Mouse (Mus musculus) liver, embryonic 12.5 days (tissue): Measurements from ENCODE around the gene Tpsg1. TPM values are rescaled to one million over a fixed set of nuclear protein-coding genes. Genes with fewer than 3 reads are reported as not detected.

Experiments
- ATAC-seq: fragments of 200-750 bp; cut with Nextera tagmentation; 2 replicates; pipeline ENCODE4 v1.8.0; 2017; ENCODE audit warnings: moderate number of reproducible peaks, mild to moderate bottlenecking, moderate library complexity
- H3K27ac ChIP-seq: fragments of 300-500 bp; sonication (generic); 2 replicates; pipeline ENCODE4 v1.5.1; 2016; ENCODE audit warnings: mild to moderate bottlenecking
- H3K27me3 ChIP-seq: fragments of 300-500 bp; sonication (generic); replicated peaks from 2 replicates; pipeline ENCODE4 v1.6.1; 2016; ENCODE audit warnings: mild to moderate bottlenecking, moderate library complexity
- H3K36me3 ChIP-seq: fragments of 300-500 bp; sonication (generic); 2 replicates; pipeline ENCODE4 v1.6.1; 2016; ENCODE audit warnings: mild to moderate bottlenecking, moderate library complexity
- H3K4me1 ChIP-seq: fragments of 300-500 bp; sonication (generic); 2 replicates; pipeline ENCODE4 v1.6.1; 2016
- H3K4me2 ChIP-seq: fragments of 300-500 bp; sonication (generic); 2 replicates; pipeline ENCODE4 v1.6.1; 2016; ENCODE audit warnings: mild to moderate bottlenecking, moderate library complexity
- H3K4me3 ChIP-seq: fragments of 300-500 bp; sonication (generic); 2 replicates; pipeline ENCODE4 v1.5.1; 2016; ENCODE audit warnings: mild to moderate bottlenecking, moderate library complexity
- H3K9ac ChIP-seq: fragments of 300-500 bp; sonication (generic); 2 replicates; pipeline ENCODE4 v1.6.1; 2016; ENCODE audit warnings: mild to moderate bottlenecking, moderate library complexity
- H3K9me3 ChIP-seq: fragments of 300-500 bp; sonication (generic); replicated peaks from 2 replicates; pipeline ENCODE4 v1.6.1; 2016; ENCODE audit warnings: mild to moderate bottlenecking, moderate library complexity
- WGBS: fragments of 180-500 bp; shearing (Covaris S2); methylation state at CpG from one replicate; pipeline ENCODE4 v1.1.7; 2016; ENCODE audit not compliant: insufficient replicate concordance; 5-methylcytosine and 5-hydroxymethylcytosine counted together
- polyA plus RNA-seq: library from polyadenylated mRNA; unstranded; fragments of >200 nt; fragmentation: Nextera tagmentation; extraction: Ambion mirVana; gene quantifications from 2 replicates; pipeline ENCODE4 v1.2.1, GENCODE M21; 2016

Tpsg1 gene
- polyA plus RNA-seq, 1 experiment from 2014 or later, result 0.69 TPM

DNA sequence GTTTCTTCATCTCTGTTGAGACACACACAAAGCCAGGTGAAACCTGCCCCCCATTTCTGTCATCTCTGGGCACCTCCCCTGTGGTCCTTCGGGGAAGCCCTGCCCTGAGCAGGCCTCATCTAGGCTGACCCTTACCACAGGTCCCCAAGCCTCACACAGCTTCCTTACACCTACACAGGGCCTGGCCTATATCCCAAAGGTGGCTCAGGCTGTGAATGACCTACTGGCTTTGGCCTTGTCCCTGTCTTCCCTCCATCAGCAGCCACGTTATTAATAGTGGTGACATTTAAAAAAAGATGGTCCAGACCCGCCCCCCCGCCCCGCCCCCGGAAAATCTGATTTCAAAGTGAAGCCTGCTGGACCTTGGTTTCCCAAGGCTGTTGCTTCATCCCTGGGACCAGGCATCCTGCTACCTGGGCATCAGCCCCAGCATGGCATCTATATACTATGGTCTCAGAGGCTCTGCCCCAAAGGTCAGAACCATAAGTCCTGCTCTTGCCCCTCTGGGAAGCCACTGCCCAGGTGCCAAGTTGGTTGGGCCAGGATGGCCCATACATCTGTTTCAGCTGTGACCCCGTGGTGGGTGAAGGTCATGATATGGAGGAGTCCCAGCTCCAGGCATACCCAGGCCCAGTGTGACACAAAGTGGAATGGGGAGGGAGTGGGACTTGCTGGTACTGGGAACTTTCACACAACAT, 39.4 kb downstream of the Tpsg1 start:
- no peak overlapping the region for H3K4me3 ChIP-seq
- 0 out of 2 replicates have a peak, but pooled peaks cover 8% of the 10 kb centered on the region for H3K27me3 ChIP-seq
- no peak overlapping the region for H3K4me2 ChIP-seq
- 63% methylated on average over 7 of the region's 7 CpGs for WGBS
- H3K4me1 ChIP-seq, result peaks cover 43% of the 10 kb centered on the region
- no peaks in the 10 kb centered on the region for H3K36me3 ChIP-seq
- no peaks in the 10 kb centered on the region for H3K9me3 ChIP-seq
- H3K27ac ChIP-seq, result no peak overlapping the region
- ATAC-seq, result no peak
- no peak overlapping the region for H3K9ac ChIP-seq

DNA sequence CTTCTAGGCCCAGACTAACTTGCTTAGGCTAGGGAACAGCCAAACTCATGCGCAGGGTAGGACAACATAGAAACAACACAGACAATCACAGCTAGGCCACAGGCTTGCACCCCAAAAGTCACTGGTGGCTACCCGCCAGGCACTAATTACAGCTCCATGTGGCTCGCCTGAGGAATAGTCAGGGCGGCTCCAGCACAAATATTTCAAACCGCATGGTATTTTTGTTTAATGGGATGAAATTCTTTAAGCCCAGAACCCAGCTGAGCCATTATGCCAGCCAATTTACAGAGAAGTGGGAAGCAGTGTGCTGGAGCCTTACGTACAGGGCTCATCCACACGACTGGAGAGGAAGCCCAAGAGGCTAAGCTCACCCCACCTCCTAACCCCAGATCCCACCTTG, 40.5 kb downstream of the Tpsg1 start:
- ATAC-seq, result no peak
- H3K4me3 ChIP-seq, result no peak overlapping the region
- H3K9me3 ChIP-seq, result no peaks in the 10 kb centered on the region
- peaks cover 41% of the 10 kb centered on the region for H3K4me1 ChIP-seq
- 0 out of 2 replicates have a peak, but pooled peaks cover 5% of the 10 kb centered on the region for H3K27me3 ChIP-seq
- 60% methylated on average over 7 of the region's 7 CpGs for WGBS
- H3K4me2 ChIP-seq, result no peak overlapping the region
- no peak overlapping the region for H3K9ac ChIP-seq
- H3K36me3 ChIP-seq, result no peaks in the 10 kb centered on the region
- H3K27ac ChIP-seq, result no peak overlapping the region

DNA sequence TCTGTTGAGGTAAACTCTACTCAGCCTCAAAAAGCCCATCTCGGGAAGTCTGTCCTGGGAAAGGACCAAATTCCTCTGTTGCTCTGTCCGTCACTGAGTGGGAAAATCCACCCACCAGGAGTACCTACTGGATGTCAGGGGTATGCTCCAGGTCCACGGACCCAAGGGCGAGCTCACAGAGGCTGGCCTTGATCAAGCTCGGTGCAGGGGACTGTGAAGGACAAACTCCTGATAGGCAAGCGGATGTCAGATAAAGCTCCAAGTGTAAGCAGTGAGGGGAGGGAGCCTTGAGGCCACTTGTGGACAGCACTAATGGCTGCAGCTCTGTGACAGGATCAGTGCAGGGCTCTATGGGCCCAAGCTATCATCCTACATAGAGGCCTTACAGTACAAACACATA, 41.1 kb downstream of the Tpsg1 start:
- Histone ChIP-seq H3K36me3 (no peaks in the 10 kb centered on the region), H3K27ac (no peak overlapping the region), H3K4me2 (no peak overlapping the region), H3K27me3 (0 out of 2 replicates have a peak, but pooled peaks cover 5% of the 10 kb centered on the region), H3K4me3 (no peak overlapping the region), H3K9ac (no peak overlapping the region), H3K4me1 (peaks cover 40% of the 10 kb centered on the region), H3K9me3 (no peaks in the 10 kb centered on the region)
- WGBS, result 27% methylated on average over 6 of the region's 6 CpGs
- no peak for ATAC-seq

DNA sequence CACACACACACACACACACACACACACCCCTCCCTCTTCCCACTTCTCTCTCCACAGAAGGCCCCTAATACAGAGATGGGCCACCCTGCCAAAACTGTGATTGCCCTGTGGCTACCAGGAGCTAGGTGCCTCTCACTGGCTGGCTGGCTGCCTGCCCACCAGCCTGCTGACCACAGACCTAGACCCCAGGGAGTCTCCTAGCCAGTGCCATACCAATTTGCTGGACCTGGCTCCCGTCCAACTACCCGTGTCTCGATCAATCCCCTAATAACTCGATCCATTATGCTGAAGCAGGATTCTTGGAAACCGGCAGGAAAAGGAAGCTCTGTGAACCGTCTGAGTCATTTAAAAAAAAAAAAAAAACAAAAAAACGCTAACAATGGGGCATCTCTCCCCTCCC, 41.7 kb downstream of the Tpsg1 start:
- Histone ChIP-seq H3K36me3 (no peaks in the 10 kb centered on the region), H3K9ac (no peak overlapping the region), H3K27me3 (0 out of 2 replicates have a peak, but pooled peaks cover 5% of the 10 kb centered on the region), H3K4me1 (peaks cover 41% of the 10 kb centered on the region), H3K4me3 (no peak overlapping the region), H3K9me3 (no peaks in the 10 kb centered on the region), H3K27ac (no peak overlapping the region), H3K4me2 (no peak overlapping the region)
- ATAC-seq, result no peak
- WGBS, result 30% methylated on average over 7 of the region's 7 CpGs

DNA sequence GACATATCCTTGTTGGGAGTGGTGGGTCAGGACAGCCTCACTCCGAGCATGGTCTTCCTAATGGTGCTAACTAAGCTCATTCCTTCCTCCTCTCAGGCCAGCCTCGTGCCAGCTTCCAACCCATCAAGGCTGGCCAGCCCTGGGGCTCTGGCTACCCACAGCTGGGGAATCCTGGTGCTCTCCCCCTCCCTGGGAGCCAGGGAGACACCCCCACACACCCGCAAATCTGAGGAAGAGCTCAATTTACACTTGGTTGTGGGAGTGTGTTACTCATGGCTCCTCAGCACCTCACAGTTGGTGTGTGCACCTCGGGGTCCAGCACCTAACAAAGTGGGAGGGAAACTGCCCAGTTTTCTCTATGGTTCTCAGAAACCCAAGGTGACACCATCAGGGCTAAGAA, 42.2 kb downstream of the Tpsg1 start:
- H3K36me3 ChIP-seq, result no peaks in the 10 kb centered on the region
- 29% methylated on average over 4 of the region's 4 CpGs for WGBS
- peaks cover 41% of the 10 kb centered on the region for H3K4me1 ChIP-seq
- no peak overlapping the region for H3K4me2 ChIP-seq
- H3K27me3 ChIP-seq, result 0 out of 2 replicates have a peak, but pooled peaks cover 5% of the 10 kb centered on the region
- no peak for ATAC-seq
- H3K9me3 ChIP-seq, result no peaks in the 10 kb centered on the region
- H3K27ac ChIP-seq, result no peak overlapping the region
- H3K9ac ChIP-seq, result no peak overlapping the region
- no peak overlapping the region for H3K4me3 ChIP-seq

DNA sequence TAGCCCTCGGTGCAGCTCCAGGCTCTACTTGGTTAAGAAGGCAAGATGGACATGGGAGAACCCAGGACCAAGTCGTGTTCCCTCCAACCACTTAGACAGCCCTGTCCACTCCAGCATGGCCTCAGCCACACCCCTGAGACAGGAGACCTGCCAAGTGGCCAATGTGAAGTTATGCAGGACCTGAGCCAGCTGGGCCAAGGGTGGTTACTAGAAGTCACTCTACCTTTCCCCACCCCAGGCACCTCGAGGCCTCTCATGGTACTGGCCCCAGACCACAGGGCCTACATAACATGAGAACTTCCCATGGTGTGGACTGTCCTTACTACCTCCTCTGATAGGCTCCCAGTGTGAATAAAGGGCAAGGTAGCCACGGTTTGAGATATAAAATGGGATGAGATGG, 45.1 kb downstream of the Tpsg1 start:
- no peaks in the 10 kb centered on the region for H3K36me3 ChIP-seq
- 43% methylated on average over 4 of the region's 4 CpGs for WGBS
- no peak for ATAC-seq
- no peak overlapping the region for H3K4me3 ChIP-seq
- 0 out of 2 replicates have a peak, but pooled peaks cover 5% of the 10 kb centered on the region for H3K27me3 ChIP-seq
- H3K9me3 ChIP-seq, result no peaks in the 10 kb centered on the region
- no peak overlapping the region for H3K27ac ChIP-seq
- no peak overlapping the region for H3K9ac ChIP-seq
- H3K4me1 ChIP-seq, result peaks cover 41% of the 10 kb centered on the region
- no peak overlapping the region for H3K4me2 ChIP-seq

DNA sequence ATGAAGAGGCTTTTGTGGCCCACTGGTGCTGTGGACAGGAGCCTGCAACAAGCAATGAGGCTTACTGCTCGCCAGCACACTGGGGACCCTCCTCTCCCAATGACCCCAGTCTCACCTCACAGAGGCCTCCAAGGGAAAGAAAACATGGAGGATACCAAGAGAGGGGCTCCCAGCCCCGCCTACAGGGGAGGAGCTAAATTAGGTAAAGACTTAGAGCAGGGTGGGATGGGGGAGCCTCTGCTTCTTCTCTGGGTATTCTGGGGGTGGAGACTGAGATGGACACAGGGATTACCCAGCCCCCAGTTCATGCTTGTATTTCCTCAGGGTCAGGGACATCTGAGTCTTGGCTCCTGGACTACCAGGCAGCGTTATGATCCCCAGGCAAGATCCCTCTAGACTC, 45.8 kb downstream of the Tpsg1 start:
- Histone ChIP-seq H3K4me3 (no peak overlapping the region), H3K9ac (no peak overlapping the region), H3K27me3 (0 out of 2 replicates have a peak, but pooled peaks cover 4% of the 10 kb centered on the region), H3K36me3 (no peaks in the 10 kb centered on the region), H3K4me2 (no peak overlapping the region), H3K27ac (no peak overlapping the region), H3K4me1 (peaks cover 39% of the 10 kb centered on the region), H3K9me3 (no peaks in the 10 kb centered on the region)
- no peak for ATAC-seq
- WGBS, result 38% methylated on average over 3 of the region's 3 CpGs

DNA sequence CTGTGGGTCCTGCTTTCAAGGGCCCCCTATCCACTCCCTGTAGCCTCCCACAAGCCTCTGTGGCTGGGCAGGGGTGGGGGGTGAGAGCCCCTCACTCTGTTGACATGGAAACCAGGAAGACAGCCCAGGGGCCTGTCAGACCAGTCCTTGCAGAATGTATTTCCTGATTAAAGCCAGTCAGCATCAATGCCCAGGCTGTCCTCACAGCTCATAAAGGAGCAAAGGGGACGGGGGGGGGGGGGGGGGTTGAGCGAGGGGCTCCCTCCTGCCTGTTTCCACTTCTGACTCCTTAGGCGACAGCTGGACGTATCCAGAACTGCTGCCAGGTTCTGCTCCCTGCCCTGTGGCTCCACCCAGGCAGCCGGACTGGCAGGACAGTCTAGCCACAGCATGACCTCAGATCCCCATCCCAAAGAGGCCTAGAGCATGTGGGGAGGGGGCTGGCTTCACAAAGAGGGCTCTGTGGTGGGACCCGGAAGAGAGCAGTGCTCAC, 46.4 kb downstream of the Tpsg1 start:
- no peak for ATAC-seq
- WGBS, result 36% methylated on average over 5 of the region's 6 CpGs
- H3K27ac ChIP-seq, result no peak overlapping the region
- no peak overlapping the region for H3K4me2 ChIP-seq
- no peak overlapping the region for H3K4me3 ChIP-seq
- H3K27me3 ChIP-seq, result no peaks in the 10 kb centered on the region
- H3K36me3 ChIP-seq, result no peaks in the 10 kb centered on the region
- peaks cover 33% of the 10 kb centered on the region for H3K4me1 ChIP-seq
- H3K9me3 ChIP-seq, result no peaks in the 10 kb centered on the region
- no peak overlapping the region for H3K9ac ChIP-seq

DNA sequence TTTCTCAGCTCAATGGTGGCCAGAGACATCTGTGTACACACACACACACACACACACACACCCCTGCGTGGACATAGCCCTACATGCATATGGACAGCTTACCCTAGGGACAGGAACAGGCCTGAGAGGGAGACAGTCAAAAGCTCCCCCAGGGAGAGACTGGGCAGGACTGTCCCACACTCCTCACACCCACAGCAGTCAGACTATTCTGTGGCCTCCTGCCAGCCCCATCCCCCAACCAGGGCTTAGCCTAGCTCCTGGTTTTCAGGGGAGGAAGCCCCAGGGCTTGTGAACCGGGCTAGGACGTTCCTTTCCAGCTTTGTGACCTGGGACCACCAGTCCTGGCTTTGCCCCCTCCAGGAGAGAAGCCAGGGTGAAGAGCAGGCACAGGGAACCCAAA, 47.1 kb downstream of the Tpsg1 start:
- 23% methylated on average over 3 of the region's 3 CpGs for WGBS

DNA sequence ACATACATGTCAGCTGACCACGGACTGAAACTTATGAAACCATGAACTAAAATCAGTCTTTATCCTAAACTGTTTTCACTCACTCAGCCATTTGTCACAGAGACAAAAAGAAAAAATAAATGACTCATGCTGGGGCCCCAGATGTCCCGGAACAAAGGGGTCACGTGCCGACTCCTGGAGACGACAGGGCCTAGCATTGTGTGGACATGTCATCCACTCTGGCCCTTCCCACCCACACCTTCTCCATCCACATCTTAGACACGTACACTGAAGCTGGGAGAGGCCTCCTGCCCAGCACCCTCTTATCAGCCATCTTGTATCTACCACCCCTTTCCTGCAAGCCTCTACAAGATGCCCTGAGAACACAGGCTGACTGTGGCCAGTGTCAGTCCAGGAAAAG, 48.9 kb downstream of the Tpsg1 start:
- Histone ChIP-seq H3K9ac (no peak overlapping the region), H3K27me3 (0 out of 2 replicates have a peak, but pooled peaks cover 8% of the 10 kb centered on the region), H3K27ac (no peak overlapping the region), H3K4me3 (no peak overlapping the region), H3K36me3 (no peaks in the 10 kb centered on the region), H3K4me1 (peaks cover 25% of the 10 kb centered on the region), H3K9me3 (no peaks in the 10 kb centered on the region), H3K4me2 (no peak overlapping the region)
- WGBS, result 64% methylated on average over 6 of the region's 6 CpGs
- no peak for ATAC-seq

More for the DNA sequence above, 47.1 kb downstream of the Tpsg1 start:
- H3K4me1 ChIP-seq, result peaks cover 29% of the 10 kb centered on the region
- no peak overlapping the region for H3K9ac ChIP-seq
- no peaks in the 10 kb centered on the region for H3K9me3 ChIP-seq
- H3K27ac ChIP-seq, result no peak overlapping the region
- no peaks in the 10 kb centered on the region for H3K36me3 ChIP-seq
- H3K4me3 ChIP-seq, result no peak overlapping the region
- H3K27me3 ChIP-seq, result 0 out of 2 replicates have a peak, but pooled peaks cover 2% of the 10 kb centered on the region
- 0 out of 2 replicates have a peak, but pooled peaks have one; percentile 19 for ATAC-seq
- H3K4me2 ChIP-seq, result no peak overlapping the region

DNA sequence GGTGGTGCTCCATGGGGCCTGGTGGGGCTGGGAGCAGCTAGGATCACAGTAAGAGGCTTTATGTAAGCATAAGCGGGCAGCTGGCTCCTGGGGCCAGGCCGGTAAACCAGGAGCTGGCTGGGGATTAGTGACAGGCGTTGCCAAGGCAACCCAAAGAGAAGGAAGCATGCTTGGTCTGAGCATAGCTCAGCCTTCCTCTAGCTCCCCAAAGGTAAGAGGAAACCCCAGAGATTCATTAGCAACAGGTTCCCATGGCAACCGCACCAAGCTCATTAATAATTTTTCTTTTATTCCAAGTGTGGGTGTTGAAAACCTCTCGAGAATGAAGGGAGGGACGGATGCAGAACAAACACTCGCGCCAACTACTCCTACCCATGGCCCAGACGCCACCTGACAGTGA, 49.9 kb downstream of the Tpsg1 start:
- Histone ChIP-seq H3K4me2 (no peak overlapping the region), H3K27me3 (0 out of 2 replicates have a peak, but pooled peaks cover 8% of the 10 kb centered on the region), H3K4me1 (peaks cover 25% of the 10 kb centered on the region), H3K36me3 (no peaks in the 10 kb centered on the region), H3K9me3 (no peaks in the 10 kb centered on the region), H3K27ac (no peak overlapping the region), H3K9ac (no peak overlapping the region), H3K4me3 (no peak overlapping the region)
- no peak for ATAC-seq
- 39% methylated on average over 9 of the region's 9 CpGs for WGBS

DNA sequence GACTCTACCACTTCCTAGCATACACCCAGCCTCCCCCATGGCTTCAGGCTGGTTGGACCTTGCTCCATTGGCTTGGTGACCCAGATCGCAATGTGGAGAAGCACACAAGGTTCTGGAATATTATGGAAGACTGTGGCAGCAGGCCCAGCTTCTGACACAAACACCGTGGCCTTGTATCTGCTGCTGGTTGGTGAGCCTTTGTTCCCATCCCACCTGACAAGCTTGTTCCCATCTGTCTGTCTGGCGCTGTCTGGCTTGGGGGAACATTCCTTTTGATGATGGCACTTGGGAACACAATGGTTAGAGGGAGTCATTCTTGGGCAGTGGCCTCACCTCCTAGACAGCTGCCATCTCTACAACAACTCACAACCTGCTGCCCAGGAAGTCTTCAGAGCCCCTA, 51.9 kb downstream of the Tpsg1 start:
- H3K9ac ChIP-seq, result no peak overlapping the region
- H3K4me2 ChIP-seq, result no peak overlapping the region
- ATAC-seq, result no peak
- H3K27ac ChIP-seq, result no peak overlapping the region
- no peaks in the 10 kb centered on the region for H3K36me3 ChIP-seq
- H3K27me3 ChIP-seq, result 0 out of 2 replicates have a peak, but pooled peaks cover 8% of the 10 kb centered on the region
- 78% methylated on average over 3 of the region's 3 CpGs for WGBS
- no peaks in the 10 kb centered on the region for H3K9me3 ChIP-seq
- H3K4me1 ChIP-seq, result peaks cover 12% of the 10 kb centered on the region
- no peak overlapping the region for H3K4me3 ChIP-seq
